Mouse (Mus musculus): ENCODE data around the gene Rasl10a.

DNA sequence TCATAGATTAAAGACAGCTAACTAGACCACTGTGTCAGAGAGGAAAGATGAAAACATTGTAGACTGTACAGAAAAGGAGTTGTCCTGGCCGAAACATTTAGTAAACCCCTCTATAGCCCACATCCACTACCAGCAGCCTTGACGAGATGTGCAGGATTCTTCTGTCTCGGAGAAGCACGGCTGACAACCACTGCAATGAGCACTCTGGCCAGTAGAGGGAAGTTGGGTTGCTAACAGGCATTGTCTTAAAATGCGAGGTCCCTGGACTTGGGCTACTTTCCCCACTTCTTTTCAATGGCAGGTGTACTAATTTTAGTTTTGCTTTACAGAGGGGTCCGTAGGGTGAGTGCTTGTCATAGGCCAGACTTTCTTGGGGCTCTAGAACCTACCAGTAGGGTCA, 40.4 kb upstream of the Rasl10a start:
- TF ChIP-seq POLR2A (IDR thresholded peaks at IDR 0.05; ENCODE audit: borderline replicate concordance, insufficient read depth, low read length) (no peak), CTCF (IDR thresholded peaks at IDR 0.05; ENCODE audit: borderline replicate concordance, insufficient read depth, low read depth, low read length) (no peak)
